Mouse (Mus musculus) hindbrain, embryonic 13.5 days (tissue): ENCODE data around the gene Prdm16. TPM values are rescaled to one million over a fixed set of nuclear protein-coding genes. Genes with fewer than 3 reads are reported as not detected.

Experiments
- ATAC-seq: fragments of 200-750 bp; cut with Nextera tagmentation; 2 replicates; pipeline ENCODE4 v1.8.0; 2017; ENCODE audit warnings: moderate TSS enrichment; ENCODE audit not compliant: low FRiP score
- H3K27ac ChIP-seq: fragments of 300-500 bp; sonication (generic); 2 replicates; pipeline ENCODE4 v1.5.1; 2015; ENCODE audit warnings: inconsistent platforms, mild to moderate bottlenecking, moderate library complexity
- H3K27me3 ChIP-seq: fragments of 300-500 bp; sonication (generic); 2 replicates; pipeline ENCODE4 v1.6.1; 2015; ENCODE audit warnings: mild to moderate bottlenecking, inconsistent platforms
- H3K36me3 ChIP-seq: fragments of 300-500 bp; sonication (generic); 2 replicates; pipeline ENCODE4 v1.6.1; 2015; ENCODE audit warnings: mild to moderate bottlenecking, inconsistent platforms
- H3K4me1 ChIP-seq: fragments of 300-500 bp; sonication (generic); replicated peaks from 2 replicates; pipeline ENCODE4 v1.6.1; 2015; ENCODE audit warnings: inconsistent platforms
- H3K4me2 ChIP-seq: fragments of 300-500 bp; sonication (generic); 2 replicates; pipeline ENCODE4 v1.6.1; 2015; ENCODE audit warnings: inconsistent platforms, mild to moderate bottlenecking, moderate library complexity
- H3K4me3 ChIP-seq: fragments of 300-500 bp; sonication (generic); 2 replicates; pipeline ENCODE4 v1.5.1; 2015; ENCODE audit warnings: mild to moderate bottlenecking, inconsistent platforms
- H3K9ac ChIP-seq: fragments of 300-500 bp; sonication (generic); 2 replicates; pipeline ENCODE4 v1.6.1; 2015; ENCODE audit warnings: mild to moderate bottlenecking, inconsistent platforms
- H3K9me3 ChIP-seq: fragments of 300-500 bp; sonication (generic); 2 replicates; pipeline ENCODE4 v1.6.1; 2016; ENCODE audit warnings: inconsistent platforms
- WGBS: fragments of 180-500 bp; shearing (Covaris S2); methylation state at CpG from one replicate; pipeline ENCODE4 v1.1.7; 2015; 5-methylcytosine and 5-hydroxymethylcytosine counted together
- polyA plus RNA-seq: library from polyadenylated mRNA; unstranded; fragments of >200 nt; fragmentation: Nextera tagmentation; extraction: Ambion mirVana; gene quantifications from 2 replicates; pipeline ENCODE4 v1.2.1, GENCODE M21; 2015

Gene Prdm16
- polyA plus RNA-seq, 1 experiment from 2014 or later = 17.2 TPM

DNA sequence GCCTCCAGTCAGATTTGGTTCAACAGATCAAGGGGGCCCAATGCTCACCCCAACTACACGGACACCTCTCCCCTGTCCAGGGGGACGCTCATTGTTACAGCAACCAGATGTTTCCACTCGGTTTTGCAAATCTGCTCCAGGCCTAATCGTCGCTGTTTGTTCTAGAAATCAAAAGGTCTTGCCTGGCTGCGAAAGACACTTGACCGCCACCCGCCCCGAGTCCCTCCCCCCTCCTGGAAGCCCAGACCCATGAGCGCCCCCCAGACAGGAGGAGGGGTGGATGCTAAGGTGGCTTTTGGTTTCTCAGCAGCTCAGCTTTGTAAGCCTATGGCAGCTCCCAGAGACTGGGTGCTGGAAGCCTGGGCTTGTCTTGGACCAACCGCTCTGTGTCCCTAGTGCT is 68.7 kb downstream of the Prdm16 start:
- Histone ChIP-seq H3K4me1 (peaks cover 42% of the 10 kb centered on the region), H3K9me3 (no peaks in the 10 kb centered on the region), H3K27me3 (peaks cover 57% of the 10 kb centered on the region), H3K4me3 (no peak overlapping the region), H3K27ac (peak overlapping the region; percentile 26; the same call in 1 of the 2 replicates), H3K36me3 (no peaks in the 10 kb centered on the region), H3K9ac (no peak overlapping the region), H3K4me2 (no peak overlapping the region)
- 39% methylated on average over 11 of the region's 11 CpGs for WGBS
- ATAC-seq = no peak

DNA sequence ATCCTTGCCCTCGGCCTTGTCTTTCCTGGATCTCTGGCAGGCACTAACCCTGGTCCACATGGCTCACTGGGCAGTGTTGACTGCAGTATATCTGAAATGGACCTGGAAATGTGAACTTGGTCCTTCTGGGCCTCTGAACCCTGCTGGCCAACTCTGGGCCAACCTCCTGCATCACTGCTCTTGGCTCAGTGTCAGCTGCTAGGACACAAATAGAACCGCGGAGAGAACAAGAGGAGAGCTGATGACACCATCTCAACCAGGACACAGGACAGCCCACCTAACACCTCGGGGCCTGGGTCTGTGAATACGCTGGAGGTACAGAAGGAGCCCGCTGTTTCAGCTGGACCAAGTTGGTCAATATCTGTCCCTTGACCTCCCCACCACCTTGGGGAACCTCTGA is 73.5 kb downstream of the Prdm16 start:
- WGBS = 92% methylated on average over 6 of the region's 6 CpGs
- peaks cover 72% of the 10 kb centered on the region for H3K27me3 ChIP-seq

DNA sequence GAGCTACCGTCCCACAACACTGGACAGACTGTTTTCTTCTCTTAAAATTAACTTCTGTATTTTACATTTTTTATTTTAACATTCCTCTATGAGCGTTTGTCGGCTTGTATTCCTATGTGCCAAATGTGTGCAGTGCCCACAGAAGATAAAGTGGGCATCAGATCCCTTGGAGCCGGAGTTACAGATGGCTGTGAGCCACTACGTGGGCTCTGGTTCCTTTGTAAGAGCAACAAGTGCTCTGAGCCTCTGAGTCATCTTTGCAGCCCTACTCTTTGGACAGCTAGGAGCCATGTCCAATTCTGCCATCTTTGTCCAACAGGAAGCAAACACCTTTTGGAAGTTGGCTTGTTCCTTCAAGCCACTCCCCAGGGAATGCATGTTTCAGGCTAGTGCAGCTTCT is 78.6 kb downstream of the Prdm16 start:
- ATAC-seq = no peak
- WGBS = 96% methylated on average over 5 of the region's 5 CpGs
- Histone ChIP-seq H3K4me1 (peaks cover 45% of the 10 kb centered on the region), H3K9me3 (no peaks in the 10 kb centered on the region), H3K27me3 (peaks cover 68% of the 10 kb centered on the region), H3K4me2 (no peak overlapping the region), H3K27ac (no peak overlapping the region), H3K4me3 (no peak overlapping the region), H3K9ac (no peak overlapping the region), H3K36me3 (no peaks in the 10 kb centered on the region)

More for the DNA sequence above, 73.5 kb downstream of the Prdm16 start:
- ATAC-seq = no peak
- H3K9me3 ChIP-seq = no peaks in the 10 kb centered on the region
- H3K4me2 ChIP-seq = no peak overlapping the region
- no peaks in the 10 kb centered on the region for H3K36me3 ChIP-seq
- no peak overlapping the region for H3K9ac ChIP-seq
- H3K4me3 ChIP-seq = no peak overlapping the region
- H3K4me1 ChIP-seq = peaks cover 12% of the 10 kb centered on the region
- no peak overlapping the region for H3K27ac ChIP-seq

DNA sequence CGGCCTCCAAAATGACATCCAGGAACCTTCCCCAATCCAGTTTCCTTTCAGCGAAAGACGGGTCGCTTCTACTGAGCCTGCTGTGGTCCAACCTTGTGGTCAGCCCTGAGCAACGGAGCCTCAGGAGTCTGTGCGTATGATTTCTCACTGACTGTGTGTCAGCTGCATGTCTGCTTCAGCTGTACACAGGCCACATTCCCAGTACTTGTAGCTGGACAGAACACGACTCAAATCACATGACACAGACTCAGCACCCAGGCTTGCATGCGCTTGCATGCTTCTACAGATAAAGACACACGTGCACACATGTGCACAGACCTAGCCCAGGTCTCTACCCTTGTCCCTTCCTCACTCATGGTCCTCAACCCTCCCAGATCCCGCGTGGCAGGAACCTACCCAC is 79.5 kb downstream of the Prdm16 start:
- no peak overlapping the region for H3K4me3 ChIP-seq
- peaks cover 68% of the 10 kb centered on the region for H3K27me3 ChIP-seq
- 78% methylated on average over 11 of the region's 11 CpGs for WGBS
- no peaks in the 10 kb centered on the region for H3K9me3 ChIP-seq
- peaks cover 52% of the 10 kb centered on the region for H3K4me1 ChIP-seq
- no peaks in the 10 kb centered on the region for H3K36me3 ChIP-seq
- H3K27ac ChIP-seq = 0 out of 2 replicates have a peak overlapping the region, but pooled peaks have one; percentile 3
- H3K4me2 ChIP-seq = peak overlapping the region; percentile 38
- H3K9ac ChIP-seq = peak overlapping the region; percentile 15; the same call in 1 of the 2 replicates
- ATAC-seq = peak; percentile 40; the same call in 1 of the 2 replicates

DNA sequence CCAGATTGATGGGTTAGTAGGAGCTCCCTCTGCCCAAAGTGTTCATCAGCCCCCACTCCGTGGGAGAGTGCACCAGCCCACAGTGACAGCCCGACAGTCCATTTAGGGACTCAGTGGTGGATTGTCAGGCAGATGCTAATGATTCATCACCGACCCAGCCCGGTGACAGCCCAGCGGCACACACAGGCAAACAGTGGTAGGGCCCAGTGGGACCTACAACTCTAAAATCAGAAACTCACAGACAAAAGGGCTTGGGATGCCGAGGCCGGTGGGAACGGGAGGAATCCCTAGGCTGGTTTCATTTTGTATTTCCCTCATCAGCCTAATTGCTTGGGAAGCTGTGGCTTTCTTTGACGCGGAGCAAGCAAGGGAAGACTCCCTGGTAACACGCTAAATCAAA is 80.3 kb downstream of the Prdm16 start:
- Histone ChIP-seq H3K4me2 (peak overlapping the region; percentile 38), H3K4me1 (peaks cover 58% of the 10 kb centered on the region), H3K27me3 (peaks cover 68% of the 10 kb centered on the region), H3K27ac (peak overlapping the region; percentile 2; the same call in 1 of the 2 replicates), H3K4me3 (no peak overlapping the region), H3K36me3 (no peaks in the 10 kb centered on the region), H3K9ac (peak overlapping the region; percentile 15; the same call in 1 of the 2 replicates), H3K9me3 (no peaks in the 10 kb centered on the region)
- WGBS = 16% methylated on average over 11 of the region's 11 CpGs
- no peak for ATAC-seq

DNA sequence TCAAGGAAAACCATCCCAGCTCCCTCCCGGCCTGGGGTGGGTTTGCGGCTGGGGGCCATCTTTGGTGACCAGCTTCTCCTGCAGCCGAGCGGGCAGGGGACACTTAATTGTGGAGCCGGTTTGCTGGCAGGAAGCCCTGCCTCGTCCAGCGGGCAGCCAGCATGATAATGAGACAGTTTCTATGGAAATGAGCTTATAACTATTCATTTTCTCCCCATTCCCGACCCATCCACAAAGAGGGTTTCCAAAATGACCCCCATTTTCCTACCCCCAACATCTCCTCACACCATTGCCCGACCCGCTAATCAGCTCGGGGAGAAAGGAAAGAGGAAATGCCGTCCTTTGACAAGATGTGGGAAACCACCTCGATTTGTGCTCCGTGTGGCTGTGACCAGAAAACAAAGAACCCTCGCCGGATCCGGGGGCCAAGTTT is 86.7 kb downstream of the Prdm16 start:
- H3K4me1 ChIP-seq = peaks cover 64% of the 10 kb centered on the region
- peak overlapping the region; percentile 85 for H3K27ac ChIP-seq
- ATAC-seq = peak; percentile 67
- H3K27me3 ChIP-seq = peaks cover 89% of the 10 kb centered on the region
- peak overlapping the region; percentile 8; the same call in 1 of the 2 replicates for H3K4me3 ChIP-seq
- WGBS = 11% methylated on average over 17 of the region's 17 CpGs
- H3K36me3 ChIP-seq = no peaks in the 10 kb centered on the region
- no peaks in the 10 kb centered on the region for H3K9me3 ChIP-seq
- H3K4me2 ChIP-seq = peak overlapping the region; percentile 43
- peak overlapping the region; percentile 43; the same call in 1 of the 2 replicates for H3K9ac ChIP-seq

DNA sequence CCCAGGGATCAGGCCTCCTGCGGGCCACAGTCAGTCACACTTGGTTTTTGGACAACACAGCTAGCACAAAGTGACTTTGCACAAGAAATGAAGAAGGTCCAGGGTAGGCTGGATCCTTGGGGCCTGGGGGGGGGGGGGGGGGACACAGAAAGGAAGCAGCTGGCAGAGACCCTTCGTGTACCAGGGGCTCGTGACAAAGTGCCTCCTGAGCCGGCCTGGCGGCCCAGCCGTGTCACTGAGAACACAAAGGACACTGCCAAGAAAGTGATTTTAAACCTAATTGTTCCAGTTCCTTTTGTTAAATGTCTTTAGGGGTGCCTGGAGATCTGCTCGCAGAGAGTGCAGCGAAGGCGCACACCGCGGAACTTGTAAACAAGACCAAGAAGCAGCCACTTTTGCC is 87.2 kb downstream of the Prdm16 start:
- Histone ChIP-seq H3K9ac (peak overlapping the region; percentile 43; the same call in 1 of the 2 replicates), H3K4me3 (0 out of 2 replicates have a peak overlapping the region, but pooled peaks have one; percentile 8), H3K9me3 (no peaks in the 10 kb centered on the region), H3K36me3 (no peaks in the 10 kb centered on the region), H3K27ac (peak overlapping the region; percentile 85), H3K27me3 (peaks cover 93% of the 10 kb centered on the region), H3K4me1 (peaks cover 64% of the 10 kb centered on the region), H3K4me2 (peak overlapping the region; percentile 43)
- WGBS = 13% methylated on average over 11 of the region's 11 CpGs
- ATAC-seq = no peak

DNA sequence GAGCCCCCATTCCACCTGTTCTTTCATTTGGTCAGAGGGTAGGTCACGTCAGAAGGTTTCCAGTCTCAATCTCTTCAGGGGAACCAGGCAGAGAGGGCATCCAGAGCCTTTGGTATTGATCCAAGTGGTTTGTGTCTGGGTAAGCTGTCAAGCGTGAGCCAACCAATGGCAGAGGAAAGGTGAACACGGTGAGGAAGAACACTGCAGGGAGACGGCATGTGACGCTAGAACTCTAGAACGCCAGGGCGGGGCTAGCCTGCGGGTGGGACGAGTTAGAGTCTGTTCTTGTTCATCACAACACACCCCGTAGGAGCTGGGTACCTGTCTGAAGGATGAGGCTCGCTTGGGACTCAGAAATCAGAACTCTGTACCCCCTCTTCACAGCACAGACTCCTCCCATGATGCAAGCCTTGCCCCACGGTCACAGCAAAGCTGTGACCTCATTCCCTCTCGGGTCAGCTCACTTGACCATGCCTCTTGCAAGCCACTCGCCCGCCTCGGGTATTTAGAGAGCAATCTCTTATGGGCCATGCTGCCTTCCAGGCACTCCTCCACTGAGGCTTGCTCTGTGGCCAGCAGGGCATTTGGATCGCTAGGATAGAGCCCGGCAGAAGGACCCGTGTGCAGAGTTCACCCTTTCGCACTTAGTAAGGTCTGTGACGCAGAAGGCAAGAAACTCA is 89.4 kb downstream of the Prdm16 start:
- H3K4me2 ChIP-seq = no peak overlapping the region
- H3K4me1 ChIP-seq = peaks cover 64% of the 10 kb centered on the region
- 69% methylated on average over 21 of the region's 21 CpGs for WGBS
- H3K36me3 ChIP-seq = no peaks in the 10 kb centered on the region
- H3K27me3 ChIP-seq = peaks cover 86% of the 10 kb centered on the region
- ATAC-seq = no peak
- H3K9me3 ChIP-seq = no peaks in the 10 kb centered on the region
- H3K27ac ChIP-seq = no peak overlapping the region
- no peak overlapping the region for H3K9ac ChIP-seq
- H3K4me3 ChIP-seq = no peak overlapping the region

DNA sequence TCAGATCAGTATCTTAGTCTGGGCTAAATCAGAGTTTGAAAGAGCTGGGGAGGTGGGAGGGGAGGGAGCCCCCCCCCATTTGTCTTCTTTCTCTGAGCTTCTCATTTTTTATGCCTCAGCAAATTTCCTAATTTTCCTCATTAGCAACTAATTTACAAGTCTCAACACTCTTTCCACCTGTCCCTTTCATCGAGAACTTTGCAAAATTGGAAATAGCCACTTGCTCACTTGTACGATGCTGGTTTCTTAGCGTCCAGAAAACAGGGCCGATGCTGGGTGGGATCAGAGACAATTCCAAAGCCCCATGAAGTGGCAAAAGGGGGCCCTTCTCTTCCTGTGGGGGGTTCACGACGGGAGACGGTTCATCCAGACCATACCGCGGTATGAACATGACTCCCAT is 91.4 kb downstream of the Prdm16 start:
- Histone ChIP-seq H3K9me3 (no peaks in the 10 kb centered on the region), H3K4me3 (no peak overlapping the region), H3K4me1 (peaks cover 67% of the 10 kb centered on the region), H3K4me2 (no peak overlapping the region), H3K9ac (no peak overlapping the region), H3K27ac (no peak overlapping the region), H3K36me3 (no peaks in the 10 kb centered on the region), H3K27me3 (peaks cover 72% of the 10 kb centered on the region)
- no peak for ATAC-seq
- WGBS = 70% methylated on average over 9 of the region's 9 CpGs

DNA sequence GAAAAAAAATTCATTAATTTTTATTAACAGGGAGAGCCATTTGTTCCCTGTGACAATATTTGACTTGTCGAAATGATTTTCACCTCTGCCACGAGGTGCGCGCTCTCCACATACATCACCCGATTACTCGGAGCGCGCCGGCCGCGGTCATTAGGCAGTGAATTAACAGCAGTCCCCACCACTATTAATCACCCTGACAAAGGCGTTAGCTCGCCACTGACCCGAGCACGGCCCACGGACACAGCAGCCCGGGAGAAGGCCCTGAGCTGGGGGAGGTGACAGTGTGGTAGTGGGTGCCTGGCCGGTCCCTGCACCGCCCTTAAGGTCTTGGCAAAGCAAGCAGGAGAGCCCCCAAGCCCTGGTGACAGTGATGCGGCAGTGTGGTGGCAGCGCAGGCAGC is 92.8 kb downstream of the Prdm16 start:
- Histone ChIP-seq H3K9me3 (no peaks in the 10 kb centered on the region), H3K36me3 (no peaks in the 10 kb centered on the region), H3K27ac (peak overlapping the region; percentile 66), H3K27me3 (peaks cover 62% of the 10 kb centered on the region), H3K4me3 (no peak overlapping the region), H3K4me1 (peaks cover 67% of the 10 kb centered on the region), H3K4me2 (peak overlapping the region; percentile 37), H3K9ac (no peak overlapping the region)
- no peak for ATAC-seq
- WGBS = 20% methylated on average over 21 of the region's 21 CpGs

DNA sequence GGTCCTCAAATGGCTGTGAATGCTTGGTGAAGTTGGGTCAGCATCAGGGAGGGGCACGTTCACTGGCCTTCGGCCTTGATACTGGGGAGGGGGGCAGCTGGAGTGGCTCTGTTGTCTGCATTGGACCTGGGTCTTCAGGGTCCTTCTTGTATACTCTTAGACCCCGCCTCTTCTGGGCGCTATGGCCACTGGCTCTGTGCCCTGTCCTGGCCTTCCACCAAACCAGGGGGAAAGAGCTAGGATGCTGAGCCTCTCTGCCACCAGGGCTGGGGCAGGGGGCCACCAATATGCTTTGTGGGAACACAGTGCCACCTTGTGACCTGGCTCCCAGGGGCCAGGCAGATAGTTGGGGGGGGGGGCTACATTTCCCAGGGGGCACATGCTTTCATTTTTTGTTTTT is 93.5 kb downstream of the Prdm16 start:
- no peaks in the 10 kb centered on the region for H3K36me3 ChIP-seq
- peaks cover 54% of the 10 kb centered on the region for H3K27me3 ChIP-seq
- ATAC-seq = 0 out of 2 replicates have a peak, but pooled peaks have one; percentile 11
- H3K4me1 ChIP-seq = peaks cover 63% of the 10 kb centered on the region
- peak overlapping the region; percentile 56 for H3K9ac ChIP-seq
- no peak overlapping the region for H3K4me2 ChIP-seq
- no peaks in the 10 kb centered on the region for H3K9me3 ChIP-seq
- 52% methylated on average over 4 of the region's 4 CpGs for WGBS
- no peak overlapping the region for H3K4me3 ChIP-seq
- H3K27ac ChIP-seq = peak overlapping the region; percentile 67

DNA sequence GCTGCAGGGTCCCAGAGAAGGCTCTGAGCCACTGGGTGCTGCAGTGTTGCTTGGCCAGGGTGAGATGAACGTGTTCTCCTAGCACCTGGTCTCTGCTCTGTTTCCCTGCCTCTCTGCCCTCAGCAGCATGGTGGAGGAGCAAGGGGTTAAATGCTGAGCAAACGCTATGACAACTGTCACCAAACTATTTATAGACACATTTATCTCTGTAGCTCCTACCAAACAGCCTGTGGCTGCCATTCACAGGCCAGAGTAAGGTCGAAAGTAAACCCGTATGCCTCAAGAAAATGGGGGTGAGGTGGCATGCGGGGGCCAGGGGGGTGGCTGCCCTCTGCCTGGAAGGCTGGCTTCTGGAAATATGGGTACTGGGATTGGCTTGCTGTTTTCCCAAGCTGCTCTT is 94.1 kb downstream of the Prdm16 start:
- Histone ChIP-seq H3K4me3 (no peak overlapping the region), H3K4me2 (no peak overlapping the region), H3K4me1 (peaks cover 63% of the 10 kb centered on the region), H3K27ac (no peak overlapping the region; the same call in 1 of the 2 replicates), H3K36me3 (no peaks in the 10 kb centered on the region), H3K9me3 (no peaks in the 10 kb centered on the region), H3K27me3 (peaks cover 50% of the 10 kb centered on the region), H3K9ac (no peak overlapping the region)
- 44% methylated on average over 5 of the region's 5 CpGs for WGBS
- ATAC-seq = no peak
